Mouse (Mus musculus) CH12.LX (cell line): Measurements from ENCODE around the gene Rbm25.

ENCODE experiments used
- EP300 ChIP-seq: IDR thresholded peaks from 2 replicates; pipeline ENCODE4 v1.6.1; 2011; ENCODE audit warnings: low read length, improper control_type of control experiment
- GABPA ChIP-seq: IDR thresholded peaks from 2 replicates; pipeline ENCODE4 v1.6.1; 2012; ENCODE audit warnings: low read depth, low read length, improper control_type of control experiment, inconsistent platforms; ENCODE audit not compliant: insufficient replicate concordance
- HCFC1 ChIP-seq: IDR thresholded peaks from 2 replicates; pipeline ENCODE4 v1.6.1; 2012; ENCODE audit warnings: low read depth, mild to moderate bottlenecking, inconsistent platforms, low read length, improper control_type of control experiment
- IRF4 ChIP-seq: IDR thresholded peaks from 2 replicates; pipeline ENCODE4 v1.6.1; 2014; ENCODE audit warnings: low read depth, mild to moderate bottlenecking, inconsistent platforms, low read length, improper control_type of control experiment
- MXI1 ChIP-seq: IDR thresholded peaks from 2 replicates; pipeline ENCODE4 v1.6.1; 2011; ENCODE audit warnings: mild to moderate bottlenecking, low read depth, low read length, improper control_type of control experiment
- NELFE ChIP-seq: IDR thresholded peaks from 2 replicates; pipeline ENCODE4 v1.6.1; 2011; ENCODE audit warnings: low read depth, low read length, improper control_type of control experiment
- POLR2A ChIP-seq: IDR thresholded peaks from 2 replicates; pipeline ENCODE4 v1.6.1; 2011; ENCODE audit warnings: low read depth, mild to moderate bottlenecking, improper control_type of control experiment, low read length
- POLR2AphosphoS2 ChIP-seq: IDR thresholded peaks from 2 replicates; pipeline ENCODE4 v1.6.1; 2011; ENCODE audit warnings: low read depth, low read length, improper control_type of control experiment
- TCF12 ChIP-seq: IDR thresholded peaks from 2 replicates; pipeline ENCODE4 v1.6.1; 2014; ENCODE audit warnings: low read depth, mild to moderate bottlenecking, inconsistent platforms, low read length, improper control_type of control experiment
- ZNF384 ChIP-seq: IDR thresholded peaks from 2 replicates; pipeline ENCODE4 v1.6.1; 2012; ENCODE audit warnings: low read depth, low read length, improper control_type of control experiment, inconsistent platforms

- TF ChIP-seq POLR2AphosphoS2: no peak
- TF ChIP-seq GABPA: no peak
- TF ChIP-seq TCF12: no peak
- TF ChIP-seq IRF4: no peak
- TF ChIP-seq HCFC1: no peak
- no peak for TF ChIP-seq POLR2A
- TF ChIP-seq MXI1: no peak
- no peak for TF ChIP-seq NELFE
- no peak; the same call in 1 of the 2 replicates for TF ChIP-seq EP300
- TF ChIP-seq ZNF384: no peak
Observed at GRCm38 (mm10) chr12:83689087-83689432, 58.0 kb downstream of the Rbm25 start.
